Mouse (Mus musculus): ENCODE measurements around the gene Gpr82. TPM values are rescaled to one million over a fixed set of nuclear protein-coding genes. Genes with fewer than 3 reads are reported as not detected.

Gene Gpr82
- polyA plus RNA-seq (2012; fragmentation: generic; extraction: Trizol): not detected
- long read RNA-seq, experiment 1: 0 reads
- long read RNA-seq, experiment 2: 0 reads

- Histone ChIP-seq H3K79me3 (ENCODE audit: low read depth) (no peaks in the 10 kb centered on the region), H3K27me3 (ENCODE audit: control insufficient read depth, insufficient read depth, insufficient read length) (no peaks in the 10 kb centered on the region), H3K4me3 (ENCODE audit: insufficient read depth, poor library complexity, severe bottlenecking) (no peak within 1 kb of the TSS), H3ac (ENCODE audit: control insufficient read depth, insufficient read length, low read depth) (no peak within 1 kb of the TSS), H3K79me2 (ENCODE audit: control insufficient read depth, insufficient read depth) (no peaks in the 10 kb centered on the region), H3K36me3 (ENCODE audit: control insufficient read depth, insufficient read depth) (no peaks in the 10 kb centered on the region)
- TF ChIP-seq USF1 (IDR thresholded peaks at IDR 0.05; ENCODE audit: low read depth) (no peak), MAX (IDR thresholded peaks at IDR 0.05) (no peak), MYOD1 (IDR thresholded peaks at IDR 0.05; ENCODE audit: control insufficient read depth, insufficient read length, low read depth) (no peak), CTCF (IDR thresholded peaks at IDR 0.05; ENCODE audit: control insufficient read depth, insufficient read depth, insufficient read length) (no peak), MYOG (IDR thresholded peaks at IDR 0.05; ENCODE audit: control insufficient read depth, extremely low read depth, insufficient read length) (no peak), CEBPB (IDR thresholded peaks at IDR 0.05; ENCODE audit: low read depth) (no peak), FOSL1 (IDR thresholded peaks at IDR 0.05; ENCODE audit: insufficient read depth, low read length, poor library complexity, severe bottlenecking) (no peak)
Measured at GRCm38 (mm10) chrX:13661063-13661462, at the start of gene Gpr82. Gene Gpr82, plus strand, starts transcription at chrX:13661363.

- no peak for TF ChIP-seq CEBPB (IDR thresholded peaks at IDR 0.05; ENCODE audit: low read depth)
- TF ChIP-seq MAX (IDR thresholded peaks at IDR 0.05): no peak
- no peak for TF ChIP-seq FOSL1 (IDR thresholded peaks at IDR 0.05; ENCODE audit: insufficient read depth, low read length, poor library complexity, severe bottlenecking)
- TF ChIP-seq MYOD1 (IDR thresholded peaks at IDR 0.05; ENCODE audit: control insufficient read depth, insufficient read length, low read depth): no peak
- no peak for TF ChIP-seq CTCF (IDR thresholded peaks at IDR 0.05; ENCODE audit: control insufficient read depth, insufficient read depth, insufficient read length)
- TF ChIP-seq USF1 (IDR thresholded peaks at IDR 0.05; ENCODE audit: low read depth): no peak
- no peak for TF ChIP-seq MYOG (IDR thresholded peaks at IDR 0.05; ENCODE audit: control insufficient read depth, extremely low read depth, insufficient read length)
- Histone ChIP-seq H3K27me3 (ENCODE audit: control insufficient read depth, insufficient read depth, insufficient read length) (no peaks in the 10 kb centered on the region), H3ac (ENCODE audit: control insufficient read depth, insufficient read length, low read depth) (no peak overlapping the region), H3K79me2 (ENCODE audit: control insufficient read depth, insufficient read depth) (no peaks in the 10 kb centered on the region), H3K36me3 (ENCODE audit: control insufficient read depth, insufficient read depth) (no peaks in the 10 kb centered on the region), H3K4me3 (ENCODE audit: insufficient read depth, poor library complexity, severe bottlenecking) (no peak overlapping the region), H3K79me3 (ENCODE audit: low read depth) (no peaks in the 10 kb centered on the region)
Measured at GRCm38 (mm10) chrX:13612115-13612514, 49.0 kb upstream of the Gpr82 start.

DNA sequence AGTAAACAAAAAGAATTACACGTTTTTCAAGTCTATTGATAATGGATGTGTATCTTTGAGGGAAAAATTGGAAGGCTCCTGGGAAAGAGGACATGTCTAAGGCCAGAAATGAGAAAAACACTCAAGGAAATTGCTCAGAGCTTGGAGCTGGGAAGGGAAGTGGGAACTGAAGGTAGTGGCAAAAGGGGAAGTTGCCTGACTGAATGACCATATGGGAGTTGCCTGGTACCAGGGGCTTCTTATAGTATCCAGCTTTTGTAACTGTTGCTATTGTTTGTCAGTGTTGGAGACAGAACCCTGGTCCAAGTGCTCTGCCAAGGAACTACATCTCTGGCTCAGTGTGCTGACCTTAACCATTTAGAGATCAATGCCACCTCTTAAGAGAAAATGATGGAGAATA, 44.4 kb upstream of the Gpr82 start:
- no peak for TF ChIP-seq CEBPB (IDR thresholded peaks at IDR 0.05; ENCODE audit: low read depth)
- TF ChIP-seq CTCF (IDR thresholded peaks at IDR 0.05; ENCODE audit: control insufficient read depth, insufficient read depth, insufficient read length): no peak
- TF ChIP-seq MYOD1 (IDR thresholded peaks at IDR 0.05; ENCODE audit: control insufficient read depth, insufficient read length, low read depth): no peak
- TF ChIP-seq FOSL1 (IDR thresholded peaks at IDR 0.05; ENCODE audit: insufficient read depth, low read length, poor library complexity, severe bottlenecking): no peak
- TF ChIP-seq USF1 (IDR thresholded peaks at IDR 0.05; ENCODE audit: low read depth): no peak
- no peak for TF ChIP-seq MAX (IDR thresholded peaks at IDR 0.05)
- no peak for TF ChIP-seq MYOG (IDR thresholded peaks at IDR 0.05; ENCODE audit: control insufficient read depth, extremely low read depth, insufficient read length)
- no peaks in the 10 kb centered on the region for H3K79me2 ChIP-seq (ENCODE audit: control insufficient read depth, insufficient read depth)
- H3K36me3 ChIP-seq (ENCODE audit: control insufficient read depth, insufficient read depth): no peaks in the 10 kb centered on the region
- no peaks in the 10 kb centered on the region for H3K79me3 ChIP-seq (ENCODE audit: low read depth)
- no peak overlapping the region for H3K4me3 ChIP-seq (ENCODE audit: insufficient read depth, poor library complexity, severe bottlenecking)
- no peak overlapping the region for H3ac ChIP-seq (ENCODE audit: control insufficient read depth, insufficient read length, low read depth)
- H3K27me3 ChIP-seq (ENCODE audit: control insufficient read depth, insufficient read depth, insufficient read length): no peaks in the 10 kb centered on the region

DNA sequence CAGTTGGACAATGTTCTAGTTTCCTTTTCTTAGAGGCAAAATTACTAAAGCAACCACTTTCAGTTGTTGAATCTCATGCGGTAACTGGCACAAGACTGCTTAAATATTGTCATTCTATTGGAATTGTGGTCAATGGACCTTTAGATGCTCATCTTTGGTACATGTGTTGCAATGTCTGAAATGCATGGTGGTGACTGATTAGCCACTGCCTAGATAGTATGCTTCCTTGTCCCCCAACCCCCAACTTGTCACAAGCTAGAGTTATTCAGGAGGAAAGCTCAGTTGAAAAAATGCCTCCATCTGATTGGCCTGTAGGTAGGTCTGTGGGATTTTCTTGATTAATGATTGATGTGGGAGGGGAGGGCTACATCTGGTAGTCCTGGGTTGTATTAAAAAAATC, 43.9 kb upstream of the Gpr82 start:
- H3K4me3 ChIP-seq (ENCODE audit: insufficient read depth, poor library complexity, severe bottlenecking): no peak overlapping the region
- H3K79me3 ChIP-seq (ENCODE audit: low read depth): no peaks in the 10 kb centered on the region
- no peaks in the 10 kb centered on the region for H3K27me3 ChIP-seq (ENCODE audit: control insufficient read depth, insufficient read depth, insufficient read length)
- TF ChIP-seq MAX (IDR thresholded peaks at IDR 0.05): no peak
- TF ChIP-seq FOSL1 (IDR thresholded peaks at IDR 0.05; ENCODE audit: insufficient read depth, low read length, poor library complexity, severe bottlenecking): no peak
- TF ChIP-seq USF1 (IDR thresholded peaks at IDR 0.05; ENCODE audit: low read depth): no peak
- no peak for TF ChIP-seq MYOG (IDR thresholded peaks at IDR 0.05; ENCODE audit: control insufficient read depth, extremely low read depth, insufficient read length)
- no peak for TF ChIP-seq CEBPB (IDR thresholded peaks at IDR 0.05; ENCODE audit: low read depth)
- no peak for TF ChIP-seq MYOD1 (IDR thresholded peaks at IDR 0.05; ENCODE audit: control insufficient read depth, insufficient read length, low read depth)
- no peak for TF ChIP-seq CTCF (IDR thresholded peaks at IDR 0.05; ENCODE audit: control insufficient read depth, insufficient read depth, insufficient read length)
- no peak overlapping the region for H3ac ChIP-seq (ENCODE audit: control insufficient read depth, insufficient read length, low read depth)
- H3K79me2 ChIP-seq (ENCODE audit: control insufficient read depth, insufficient read depth): no peaks in the 10 kb centered on the region
- no peaks in the 10 kb centered on the region for H3K36me3 ChIP-seq (ENCODE audit: control insufficient read depth, insufficient read depth)

DNA sequence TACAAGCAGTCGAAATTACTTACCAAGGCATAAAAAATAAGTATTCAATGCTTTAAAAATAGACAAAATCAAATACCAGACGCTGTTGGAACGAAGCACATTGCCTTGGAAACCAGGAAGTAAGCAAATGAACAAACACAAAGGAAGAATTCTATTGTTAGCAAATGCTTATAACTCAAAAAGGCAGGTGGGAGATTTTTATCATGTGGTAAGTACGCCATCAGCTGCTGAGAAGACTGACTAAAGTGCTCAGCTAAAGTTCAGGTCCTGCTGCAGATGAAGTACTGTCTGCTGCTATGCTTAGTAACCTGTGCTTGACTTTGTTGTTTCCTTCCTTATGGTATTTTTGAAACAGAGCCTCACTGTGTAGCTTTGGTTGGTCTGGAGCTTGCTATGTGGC, 42.7 kb upstream of the Gpr82 start:
- Histone ChIP-seq H3K27me3 (ENCODE audit: control insufficient read depth, insufficient read depth, insufficient read length) (no peaks in the 10 kb centered on the region), H3ac (ENCODE audit: control insufficient read depth, insufficient read length, low read depth) (no peak overlapping the region), H3K36me3 (ENCODE audit: control insufficient read depth, insufficient read depth) (no peaks in the 10 kb centered on the region), H3K4me3 (ENCODE audit: insufficient read depth, poor library complexity, severe bottlenecking) (no peak overlapping the region), H3K79me2 (ENCODE audit: control insufficient read depth, insufficient read depth) (no peaks in the 10 kb centered on the region), H3K79me3 (ENCODE audit: low read depth) (no peaks in the 10 kb centered on the region)
- no peak for TF ChIP-seq CTCF (IDR thresholded peaks at IDR 0.05; ENCODE audit: control insufficient read depth, insufficient read depth, insufficient read length)
- no peak for TF ChIP-seq MYOG (IDR thresholded peaks at IDR 0.05; ENCODE audit: control insufficient read depth, extremely low read depth, insufficient read length)
- TF ChIP-seq FOSL1 (IDR thresholded peaks at IDR 0.05; ENCODE audit: insufficient read depth, low read length, poor library complexity, severe bottlenecking): no peak
- TF ChIP-seq MAX (IDR thresholded peaks at IDR 0.05): no peak
- no peak for TF ChIP-seq CEBPB (IDR thresholded peaks at IDR 0.05; ENCODE audit: low read depth)
- no peak for TF ChIP-seq USF1 (IDR thresholded peaks at IDR 0.05; ENCODE audit: low read depth)
- no peak for TF ChIP-seq MYOD1 (IDR thresholded peaks at IDR 0.05; ENCODE audit: control insufficient read depth, insufficient read length, low read depth)

DNA sequence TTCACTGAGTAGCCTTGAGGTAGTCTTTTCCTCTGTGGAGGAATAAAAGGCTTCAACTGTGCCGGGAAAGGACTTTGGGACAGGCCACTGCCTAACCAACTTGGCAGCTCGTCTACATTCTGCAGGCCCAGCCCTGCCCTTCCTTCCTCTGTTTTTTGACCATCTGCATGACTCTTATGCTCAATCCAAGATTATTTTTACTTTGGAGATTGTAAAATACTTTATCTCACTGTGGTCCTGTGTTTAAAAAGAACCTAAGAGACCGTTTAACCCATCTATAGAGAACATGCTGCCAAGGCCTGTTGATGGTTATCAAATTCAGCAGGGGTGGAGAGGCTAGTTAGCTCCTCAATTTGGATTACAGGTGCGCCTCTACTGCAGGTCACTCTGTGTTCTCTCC, 39.7 kb upstream of the Gpr82 start:
- Histone ChIP-seq H3K4me3 (ENCODE audit: insufficient read depth, poor library complexity, severe bottlenecking) (no peak overlapping the region), H3ac (ENCODE audit: control insufficient read depth, insufficient read length, low read depth) (no peak overlapping the region), H3K27me3 (ENCODE audit: control insufficient read depth, insufficient read depth, insufficient read length) (no peaks in the 10 kb centered on the region), H3K36me3 (ENCODE audit: control insufficient read depth, insufficient read depth) (no peaks in the 10 kb centered on the region), H3K79me2 (ENCODE audit: control insufficient read depth, insufficient read depth) (no peaks in the 10 kb centered on the region), H3K79me3 (ENCODE audit: low read depth) (no peaks in the 10 kb centered on the region)
- TF ChIP-seq USF1 (IDR thresholded peaks at IDR 0.05; ENCODE audit: low read depth) (no peak), FOSL1 (IDR thresholded peaks at IDR 0.05; ENCODE audit: insufficient read depth, low read length, poor library complexity, severe bottlenecking) (no peak), MYOG (IDR thresholded peaks at IDR 0.05; ENCODE audit: control insufficient read depth, extremely low read depth, insufficient read length) (no peak), CEBPB (IDR thresholded peaks at IDR 0.05; ENCODE audit: low read depth) (no peak), MAX (IDR thresholded peaks at IDR 0.05) (no peak), CTCF (IDR thresholded peaks at IDR 0.05; ENCODE audit: control insufficient read depth, insufficient read depth, insufficient read length) (no peak), MYOD1 (IDR thresholded peaks at IDR 0.05; ENCODE audit: control insufficient read depth, insufficient read length, low read depth) (no peak)
